Mouse (Mus musculus) stomach, embryonic 15.5 days (tissue): Measurements from ENCODE around the gene Spocd1. TPM values are rescaled to one million over a fixed set of nuclear protein-coding genes. Genes with fewer than 3 reads are reported as not detected.

Source experiments
- ATAC-seq: fragments of 200-750 bp; cut with Nextera tagmentation; 2 replicates; pipeline ENCODE4 v1.8.0; 2017; ENCODE audit warnings: low read depth, moderate number of reproducible peaks, moderate TSS enrichment; ENCODE audit not compliant: insufficient read depth, low FRiP score
- H3K27ac ChIP-seq: fragments of 300-500 bp; sonication (generic); 2 replicates; pipeline ENCODE4 v1.5.1; 2015; ENCODE audit warnings: mild to moderate bottlenecking, inconsistent platforms
- H3K27me3 ChIP-seq: fragments of 300-500 bp; sonication (generic); replicated peaks from 2 replicates; pipeline ENCODE4 v1.6.1; 2015; ENCODE audit warnings: inconsistent platforms
- H3K36me3 ChIP-seq: fragments of 300-500 bp; sonication (generic); 2 replicates; pipeline ENCODE4 v1.6.1; 2015; ENCODE audit warnings: inconsistent platforms
- H3K4me1 ChIP-seq: fragments of 300-500 bp; sonication (generic); 2 replicates; pipeline ENCODE4 v1.6.1; 2015; ENCODE audit warnings: inconsistent platforms
- H3K4me2 ChIP-seq: fragments of 300-500 bp; sonication (generic); 2 replicates; pipeline ENCODE4 v1.6.1; 2015; ENCODE audit warnings: mild to moderate bottlenecking, inconsistent platforms
- H3K4me3 ChIP-seq: fragments of 300-500 bp; sonication (generic); replicated peaks from 2 replicates; pipeline ENCODE4 v1.5.1; 2015; ENCODE audit warnings: inconsistent platforms
- H3K9ac ChIP-seq: fragments of 300-500 bp; sonication (generic); 2 replicates; pipeline ENCODE4 v1.6.1; 2015; ENCODE audit warnings: inconsistent platforms
- H3K9me3 ChIP-seq: fragments of 300-500 bp; sonication (generic); 2 replicates; pipeline ENCODE4 v1.6.1; 2016; ENCODE audit warnings: inconsistent platforms
- WGBS: fragments of 180-500 bp; shearing (Covaris S2); methylation state at CpG from one replicate; pipeline ENCODE4 v1.1.7; 2015; 5-methylcytosine and 5-hydroxymethylcytosine counted together
- polyA plus RNA-seq: library from polyadenylated mRNA; unstranded; fragments of >200 nt; fragmentation: Nextera tagmentation; extraction: Ambion mirVana; gene quantifications from 2 replicates; pipeline ENCODE4 v1.2.1, GENCODE M21; 2015

Spocd1 gene
- polyA plus RNA-seq, 1 experiment from 2014 or later: 0.04 TPM

DNA sequence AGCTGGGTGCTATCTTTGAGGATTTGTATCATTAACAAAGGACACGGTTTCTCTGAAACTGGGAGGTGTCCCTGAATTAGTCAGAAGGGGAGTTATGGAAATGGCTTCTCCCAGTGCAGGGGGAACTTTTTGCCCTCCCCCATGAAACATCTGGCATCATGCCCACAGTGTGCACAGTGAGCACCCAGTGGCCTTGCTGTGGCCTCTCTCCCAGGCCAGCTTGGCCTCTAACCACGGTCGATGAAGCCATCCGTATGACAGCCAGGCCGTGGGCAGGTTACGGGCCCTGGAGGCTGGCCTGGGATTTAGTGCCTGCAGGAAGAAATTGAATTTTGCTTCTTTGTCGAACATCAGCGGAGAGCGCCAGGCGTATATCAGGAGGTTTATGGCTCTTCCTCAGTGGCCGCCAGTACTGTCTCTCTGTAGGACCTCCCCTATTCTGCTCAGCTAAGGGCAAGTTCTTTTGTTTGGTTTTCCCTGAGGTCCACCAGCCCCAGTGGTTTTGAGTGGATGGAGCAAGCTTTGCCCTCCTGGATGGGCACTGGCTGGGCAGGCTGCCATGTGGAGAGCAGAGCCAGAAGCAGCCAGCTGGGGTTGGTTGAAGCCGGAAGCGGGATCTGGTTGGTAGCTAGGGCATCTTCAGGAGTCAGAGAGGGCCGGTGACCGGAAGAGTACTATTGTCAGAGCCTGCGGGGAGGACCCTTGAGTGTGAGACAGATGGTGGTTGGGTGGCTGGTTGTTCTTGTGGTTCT lies 65.1 kb downstream of the Spocd1 start:
- no peak for ATAC-seq
- H3K27ac ChIP-seq: no peak overlapping the region
- no peaks in the 10 kb centered on the region for H3K36me3 ChIP-seq
- no peaks in the 10 kb centered on the region; the same call in 1 of the 2 replicates for H3K27me3 ChIP-seq
- no peak overlapping the region for H3K4me2 ChIP-seq
- H3K4me1 ChIP-seq: 0 out of 2 replicates have a peak, but pooled peaks cover 2% of the 10 kb centered on the region
- H3K9me3 ChIP-seq: no peaks in the 10 kb centered on the region
- H3K9ac ChIP-seq: no peak overlapping the region
- H3K4me3 ChIP-seq: no peak overlapping the region
- WGBS: 85% methylated on average over 16 of the region's 16 CpGs

DNA sequence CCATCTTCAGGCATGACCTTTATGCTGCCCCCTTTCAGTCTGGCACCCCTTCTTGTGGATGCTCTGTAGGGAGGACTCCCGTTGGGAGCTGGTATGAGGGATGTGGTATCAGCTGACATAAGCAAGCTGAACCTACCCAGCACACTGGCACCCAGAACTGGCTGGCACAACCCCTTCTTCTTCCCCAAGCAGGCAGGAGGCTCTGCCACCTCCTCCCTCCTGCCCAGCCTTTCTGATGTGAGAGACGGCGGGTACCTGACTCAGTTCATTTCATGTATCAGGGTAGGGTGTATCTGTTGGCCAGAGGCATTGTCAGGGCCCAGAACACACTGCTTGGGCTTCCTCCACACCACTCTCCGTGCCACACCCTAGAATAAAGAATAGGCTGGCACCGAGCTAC lies 65.7 kb downstream of the Spocd1 start:
- ATAC-seq: no peak
- no peaks in the 10 kb centered on the region for H3K9me3 ChIP-seq
- H3K27ac ChIP-seq: no peak overlapping the region
- H3K27me3 ChIP-seq: no peaks in the 10 kb centered on the region; the same call in 1 of the 2 replicates
- 0 out of 2 replicates have a peak, but pooled peaks cover 2% of the 10 kb centered on the region for H3K4me1 ChIP-seq
- WGBS: 79% methylated on average over 5 of the region's 5 CpGs
- no peak overlapping the region for H3K4me3 ChIP-seq
- H3K9ac ChIP-seq: no peak overlapping the region
- no peaks in the 10 kb centered on the region for H3K36me3 ChIP-seq
- H3K4me2 ChIP-seq: no peak overlapping the region

DNA sequence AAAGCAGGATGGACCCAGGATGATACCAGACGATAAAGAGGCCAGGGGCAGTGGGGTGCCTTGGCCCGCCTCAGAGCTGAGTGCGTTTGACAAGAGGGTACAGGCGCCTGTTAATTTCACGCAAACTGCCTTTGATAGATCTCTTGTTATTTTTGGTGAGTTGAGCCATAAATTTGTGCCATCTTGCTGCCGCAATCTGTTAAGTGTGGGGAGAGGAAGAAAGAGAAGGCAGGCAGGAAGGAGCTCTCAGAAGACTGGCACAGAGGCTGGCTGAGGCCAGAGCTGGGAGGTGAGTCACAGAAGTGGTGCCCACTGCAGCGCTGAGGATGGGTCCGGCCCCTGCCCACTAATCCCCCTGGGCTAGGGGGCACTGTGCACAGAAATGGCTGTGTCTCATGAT lies 66.2 kb downstream of the Spocd1 start:
- Histone ChIP-seq H3K27me3 (no peaks in the 10 kb centered on the region; the same call in 1 of the 2 replicates), H3K4me1 (0 out of 2 replicates have a peak, but pooled peaks cover 2% of the 10 kb centered on the region), H3K9ac (no peak overlapping the region), H3K27ac (no peak overlapping the region), H3K36me3 (no peaks in the 10 kb centered on the region), H3K9me3 (no peaks in the 10 kb centered on the region), H3K4me2 (no peak overlapping the region), H3K4me3 (no peak overlapping the region)
- no peak for ATAC-seq
- 81% methylated on average over 8 of the region's 8 CpGs for WGBS

DNA sequence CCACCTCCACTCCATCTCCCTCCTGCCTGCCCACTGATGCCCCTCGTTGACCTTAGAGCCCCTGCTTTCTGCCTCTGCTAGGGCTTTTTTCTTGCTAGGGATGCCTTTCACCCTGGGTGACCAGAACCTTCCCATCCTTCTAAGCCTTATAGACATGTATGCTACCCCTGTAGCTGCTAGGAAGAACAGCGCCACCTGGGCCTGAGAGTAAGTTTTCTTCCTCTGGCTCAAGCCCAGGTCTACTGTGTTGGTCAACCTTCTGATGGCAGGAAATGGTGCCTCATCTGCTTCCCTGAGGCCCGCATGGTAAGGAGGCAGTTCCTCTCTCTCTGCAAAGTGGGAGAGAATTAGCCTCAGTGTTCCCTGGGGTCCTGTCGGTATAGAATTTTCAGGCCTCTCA lies 67.0 kb downstream of the Spocd1 start:
- no peaks in the 10 kb centered on the region for H3K36me3 ChIP-seq
- H3K4me2 ChIP-seq: no peak overlapping the region
- no peak overlapping the region for H3K9ac ChIP-seq
- no peak for ATAC-seq
- no peaks in the 10 kb centered on the region; the same call in 1 of the 2 replicates for H3K27me3 ChIP-seq
- WGBS: 78% methylated on average over 4 of the region's 4 CpGs
- no peaks in the 10 kb centered on the region for H3K9me3 ChIP-seq
- no peak overlapping the region for H3K4me3 ChIP-seq
- no peak overlapping the region for H3K27ac ChIP-seq
- 0 out of 2 replicates have a peak, but pooled peaks cover 2% of the 10 kb centered on the region for H3K4me1 ChIP-seq

DNA sequence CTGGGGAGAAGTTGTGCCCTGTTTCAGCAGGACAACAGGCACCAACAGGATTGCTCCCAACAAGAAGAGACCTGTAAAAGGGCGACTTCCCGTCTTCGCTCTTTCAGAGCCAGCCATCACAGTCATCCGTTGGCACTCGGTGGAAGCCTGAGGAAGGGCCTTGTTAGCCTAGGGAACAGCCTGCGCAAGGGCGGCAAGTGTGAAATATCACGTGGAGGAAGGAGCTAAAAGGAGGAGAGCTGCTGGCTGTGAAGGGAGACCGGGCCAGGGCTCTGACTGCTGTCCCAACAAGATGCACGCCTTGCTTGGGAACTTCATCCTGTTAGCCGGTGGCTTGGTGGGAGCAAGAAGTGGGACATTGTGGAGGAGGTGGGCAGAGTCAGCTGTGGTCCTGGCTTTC lies 69.1 kb downstream of the Spocd1 start:
- no peak overlapping the region for H3K4me3 ChIP-seq
- H3K36me3 ChIP-seq: no peaks in the 10 kb centered on the region
- no peak overlapping the region for H3K9ac ChIP-seq
- H3K27me3 ChIP-seq: no peaks in the 10 kb centered on the region; the same call in 1 of the 2 replicates
- H3K27ac ChIP-seq: no peak overlapping the region
- WGBS: 57% methylated on average over 11 of the region's 11 CpGs
- H3K9me3 ChIP-seq: no peaks in the 10 kb centered on the region
- no peak for ATAC-seq
- H3K4me1 ChIP-seq: 0 out of 2 replicates have a peak, but pooled peaks cover 2% of the 10 kb centered on the region
- H3K4me2 ChIP-seq: no peak overlapping the region

DNA sequence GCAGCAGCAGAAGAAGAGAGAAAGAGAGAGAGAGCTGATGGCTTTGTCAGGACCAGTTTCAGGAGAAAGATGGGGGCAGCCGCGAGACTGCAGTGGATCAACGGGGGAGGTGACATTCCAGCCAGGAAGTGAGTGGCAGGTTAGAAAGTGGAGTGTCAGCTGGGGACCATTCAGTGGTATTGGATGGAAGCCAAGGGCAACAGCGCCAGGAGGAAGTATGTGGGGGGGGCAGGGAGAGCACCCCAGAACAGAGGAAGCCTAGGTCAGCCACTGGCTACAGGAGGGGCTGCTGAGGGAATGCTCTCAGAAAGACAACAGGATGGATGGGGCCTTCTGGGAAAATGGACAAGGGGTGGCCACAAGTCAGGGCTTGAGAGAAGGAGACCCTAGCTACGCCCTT lies 72.7 kb downstream of the Spocd1 start:
- no peak overlapping the region for H3K4me3 ChIP-seq
- no peak overlapping the region for H3K9ac ChIP-seq
- H3K36me3 ChIP-seq: no peaks in the 10 kb centered on the region
- H3K4me2 ChIP-seq: no peak overlapping the region
- H3K27me3 ChIP-seq: peaks cover 12% of the 10 kb centered on the region
- H3K9me3 ChIP-seq: no peaks in the 10 kb centered on the region
- no peak for ATAC-seq
- WGBS: 30% methylated on average over 5 of the region's 5 CpGs
- no peak overlapping the region for H3K27ac ChIP-seq
- H3K4me1 ChIP-seq: peaks cover 3% of the 10 kb centered on the region

DNA sequence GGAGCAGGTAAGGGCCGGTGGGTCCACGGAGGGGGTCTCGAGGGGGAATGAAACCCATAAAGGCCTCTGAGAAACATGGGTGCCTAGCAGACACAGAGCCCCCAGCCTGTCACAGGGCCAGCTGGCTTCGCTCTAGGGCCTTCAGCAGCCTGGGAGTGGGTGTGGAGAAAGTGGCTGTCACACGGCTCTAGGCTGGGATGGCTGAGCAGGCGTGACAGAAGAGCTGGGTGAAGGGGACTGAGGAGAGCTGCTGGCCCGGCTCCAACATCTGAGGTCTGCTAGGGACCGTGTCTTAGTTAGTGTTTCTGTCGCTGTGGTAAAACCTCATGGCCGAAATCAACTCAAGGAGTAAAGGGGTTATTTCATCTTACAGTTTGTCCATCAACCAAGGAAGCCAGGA lies 73.1 kb downstream of the Spocd1 start:
- Histone ChIP-seq H3K9me3 (no peaks in the 10 kb centered on the region), H3K4me1 (peaks cover 7% of the 10 kb centered on the region), H3K9ac (no peak overlapping the region), H3K4me3 (no peak overlapping the region), H3K4me2 (no peak overlapping the region), H3K27ac (no peak overlapping the region), H3K27me3 (peaks cover 16% of the 10 kb centered on the region), H3K36me3 (no peaks in the 10 kb centered on the region)
- ATAC-seq: peak; percentile 53; the same call in 1 of the 2 replicates
- 59% methylated on average over 10 of the region's 10 CpGs for WGBS

DNA sequence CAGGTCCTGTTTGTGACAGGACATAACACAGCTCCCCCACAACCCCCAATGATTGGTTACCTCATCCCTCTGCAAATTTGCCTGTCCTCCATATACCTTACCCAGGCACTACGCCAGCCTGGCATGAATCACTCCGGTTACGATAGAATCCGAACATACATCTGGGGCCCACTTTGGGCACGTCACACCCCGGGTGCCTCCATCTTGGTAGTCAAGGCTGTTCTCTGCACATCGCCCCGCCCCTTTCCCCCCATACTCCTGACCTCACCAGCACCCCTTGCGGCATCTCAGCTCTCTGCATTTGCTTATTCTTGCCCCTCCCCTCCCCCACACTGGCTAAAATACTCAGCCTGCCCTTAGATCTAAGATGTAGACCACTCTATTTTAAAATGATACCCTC lies 76.5 kb downstream of the Spocd1 start:
- WGBS: 53% methylated on average over 9 of the region's 9 CpGs
- Histone ChIP-seq H3K36me3 (no peaks in the 10 kb centered on the region), H3K9me3 (no peaks in the 10 kb centered on the region), H3K4me2 (no peak overlapping the region), H3K27ac (no peak overlapping the region), H3K27me3 (peaks cover 28% of the 10 kb centered on the region), H3K4me3 (no peak overlapping the region), H3K9ac (no peak overlapping the region), H3K4me1 (peaks cover 7% of the 10 kb centered on the region)
- no peak for ATAC-seq

DNA sequence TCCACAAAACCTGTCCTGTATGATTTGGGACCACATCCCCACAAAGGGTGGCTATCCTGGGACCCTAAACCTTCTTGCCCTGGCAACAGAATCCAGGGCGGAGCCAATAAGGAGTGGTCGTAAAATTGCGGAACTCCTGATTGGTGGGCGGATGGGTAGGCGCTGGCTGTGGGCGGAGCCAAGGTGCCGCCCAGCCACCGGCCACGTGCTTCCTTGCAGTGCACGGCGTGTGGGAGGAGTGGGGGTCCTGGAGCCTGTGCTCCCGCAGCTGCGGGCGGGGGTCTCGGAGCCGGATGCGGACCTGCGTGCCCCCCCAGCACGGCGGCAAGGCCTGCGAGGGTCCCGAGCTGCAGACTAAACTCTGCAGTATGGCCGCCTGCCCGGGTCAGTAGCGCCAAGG lies 77.5 kb downstream of the Spocd1 start:
- no peak for ATAC-seq
- 11% methylated on average over 25 of the region's 25 CpGs for whole genome bisulfite sequencing

More for the DNA sequence above, 77.5 kb downstream of the Spocd1 start:
- Histone ChIP-seq H3K4me2 (peak overlapping the region; percentile 62), H3K9me3 (no peaks in the 10 kb centered on the region), H3K9ac (no peak overlapping the region), H3K4me1 (peaks cover 7% of the 10 kb centered on the region), H3K4me3 (peak overlapping the region; percentile 32), H3K27me3 (peaks cover 28% of the 10 kb centered on the region), H3K27ac (no peak overlapping the region), H3K36me3 (no peaks in the 10 kb centered on the region)

Other genes starting within 250 kb of the Spocd1 start
- gene Tmem39b, start 232.4 kb upstream of the Spocd1 start, polyA plus RNA-seq: 11.4 and 11.5 TPM in 2 replicates
- 91.4 and 96.2 TPM in 2 replicates for gene Khdrbs1, start 186.9 kb upstream of the Spocd1 start, polyA plus RNA-seq
- gene Ptp4a2, start 118.0 kb upstream of the Spocd1 start, polyA plus RNA-seq: 318 and 349 TPM in 2 replicates
- 2.8 and 3.8 TPM in 2 replicates for gene Adgrb2, start 55.6 kb downstream of the Spocd1 start, polyA plus RNA-seq
- 91.5 and 93.3 TPM in 2 replicates for gene Col16a1, start 118.6 kb downstream of the Spocd1 start, polyA plus RNA-seq
- 61.0 and 62.4 TPM in 2 replicates for gene Pef1, start 173.3 kb downstream of the Spocd1 start, polyA plus RNA-seq
- gene Hcrtr1, start 210.1 kb downstream of the Spocd1 start, polyA plus RNA-seq: 0.23 and 0.42 TPM in 2 replicates
- gene Tinagl1, start 245.9 kb downstream of the Spocd1 start, polyA plus RNA-seq: 63.1 and 64.4 TPM in 2 replicates